ENCODE assay signal across 11 mouse cellular contexts in the genomic region with DNA sequence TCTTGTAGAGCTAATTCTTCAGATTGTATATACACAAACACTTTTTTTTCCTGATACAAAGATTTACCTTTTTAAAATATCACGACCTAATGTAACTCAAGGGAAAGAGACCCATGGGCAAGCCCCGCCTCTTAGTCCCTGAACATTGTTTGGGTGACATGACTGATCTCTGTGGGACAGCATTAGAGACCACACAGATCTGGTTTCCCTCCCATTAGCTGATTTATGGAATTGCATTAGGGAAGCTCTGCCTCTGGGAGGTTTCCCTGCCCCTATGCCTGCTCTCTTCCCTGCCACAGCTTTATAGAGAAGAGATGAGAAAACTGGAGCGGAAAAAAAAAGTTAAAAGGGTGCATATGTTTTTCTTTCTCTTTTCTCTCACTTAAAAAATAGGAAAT. TPM values are rescaled to one million over a fixed set of nuclear protein-coding genes. Genes with fewer than 3 reads are reported as not detected.
DNase-seq lines count a peak whose midpoint lies in the region; ATAC-seq and TF ChIP-seq lines count a peak whose summit lies in the region.
"Had no signal": no experiment of that assay in that cellular context is flagged by ENCODE, and none has a peak within 500 bp of the region (broad histone marks: within the 10 kb centered on the region; RNA-seq: fewer than 3 reads in every experiment).

No protein-coding gene starts in this region.

- ATAC-seq in kidney, embryonic 15.5 days (replicated peaks; ENCODE audit: low FRiP score) = 0 out of 2 replicates have a peak, but pooled peaks have one; percentile 38
- ATAC-seq in hindbrain, embryonic 13.5 days (ENCODE audit: low FRiP score) = no peak
- no peak for ATAC-seq in midbrain, embryonic 13.5 days
- ATAC-seq: intestine, embryonic 15.5 days; liver, embryonic 12.5 days had no signal

- H3K4me1 ChIP-seq in kidney, embryonic 15.5 days = peaks cover 10% of the 10 kb centered on the region
- H3K4me1 ChIP-seq in kidney, adult 2 months (ENCODE audit: control insufficient read depth, insufficient read depth, low read length) = no peaks in the 10 kb centered on the region; the same call in 1 of the 2 replicates
- peaks cover 37% of the 10 kb centered on the region for H3K4me1 ChIP-seq in hindbrain, embryonic 13.5 days (replicated peaks)
- peaks cover 61% of the 10 kb centered on the region for H3K4me1 ChIP-seq in midbrain, embryonic 13.5 days (replicated peaks)
- H3K4me1 ChIP-seq in heart, embryonic 10.5 days = peaks cover 7% of the 10 kb centered on the region; the same call in 1 of the 2 replicates

- TF ChIP-seq CTCF in kidney, adult 2 months (conservative IDR thresholded peaks at IDR 0.05; ENCODE audit: insufficient read depth, insufficient read length, low read depth, low read length) = no peak

- no peak overlapping the region for H3K27ac ChIP-seq in kidney, embryonic 15.5 days
- no peak overlapping the region for H3K27ac ChIP-seq in kidney, adult 2 months (ENCODE audit: insufficient read depth, low read depth, low read length)
- no peak overlapping the region for H3K27ac ChIP-seq in hindbrain, embryonic 13.5 days
- H3K27ac ChIP-seq in midbrain, embryonic 13.5 days = no peak overlapping the region
- H3K27ac ChIP-seq in heart, embryonic 10.5 days = no peak overlapping the region
- H3K27ac ChIP-seq: intestine, embryonic 15.5 days; liver, embryonic 12.5 days had no signal

- H3K9me3 ChIP-seq in kidney, embryonic 15.5 days (replicated peaks) = no peaks in the 10 kb centered on the region
- H3K9me3 ChIP-seq in hindbrain, embryonic 13.5 days = no peaks in the 10 kb centered on the region
- H3K9me3 ChIP-seq in midbrain, embryonic 13.5 days = no peaks in the 10 kb centered on the region
- H3K9me3 ChIP-seq in heart, embryonic 10.5 days = no peaks in the 10 kb centered on the region
- H3K9me3 ChIP-seq: intestine, embryonic 15.5 days; liver, embryonic 12.5 days had no signal

- 24% methylated on average over 3 of the region's 3 CpGs for WGBS in kidney, embryonic 15.5 days
- 49% methylated on average over 3 of the region's 3 CpGs for WGBS in kidney, adult 2 months
- 18% methylated on average over 3 of the region's 3 CpGs for WGBS in hindbrain, embryonic 13.5 days
- WGBS in midbrain, embryonic 13.5 days = 32% methylated on average over 3 of the region's 3 CpGs
- 59% methylated on average over 3 of the region's 3 CpGs for WGBS in heart, embryonic 10.5 days

- H3K4me3 ChIP-seq in kidney, embryonic 15.5 days (replicated peaks) = no peak overlapping the region
- H3K4me3 ChIP-seq in kidney, adult 2 months (ENCODE audit: insufficient read depth, low read depth, low read length) = no peak overlapping the region
- H3K4me3 ChIP-seq in hindbrain, embryonic 13.5 days = no peak overlapping the region
- H3K4me3 ChIP-seq in midbrain, embryonic 13.5 days (replicated peaks) = peak overlapping the region; percentile 17; the same call in 1 of the 2 replicates
- H3K4me3 ChIP-seq in heart, embryonic 10.5 days = no peak overlapping the region
- H3K4me3 ChIP-seq: intestine, embryonic 15.5 days; liver, embryonic 12.5 days had no signal

- no peak overlapping the region for H3K4me2 ChIP-seq in kidney, embryonic 15.5 days
- peak overlapping the region; percentile 59 for H3K4me2 ChIP-seq in hindbrain, embryonic 13.5 days
- peak overlapping the region; percentile 65 for H3K4me2 ChIP-seq in midbrain, embryonic 13.5 days (replicated peaks)
- H3K4me2 ChIP-seq: intestine, embryonic 15.5 days; liver, embryonic 12.5 days had no signal

- no peaks in the 10 kb centered on the region for H3K27me3 ChIP-seq in kidney, embryonic 15.5 days
- no peaks in the 10 kb centered on the region; the same call in none of the 2 replicates for H3K27me3 ChIP-seq in kidney, adult 2 months (replicated peaks; ENCODE audit: control insufficient read depth, insufficient read depth, low read length)
- H3K27me3 ChIP-seq in hindbrain, embryonic 13.5 days = no peaks in the 10 kb centered on the region
- no peaks in the 10 kb centered on the region for H3K27me3 ChIP-seq in midbrain, embryonic 13.5 days
- no peaks in the 10 kb centered on the region for H3K27me3 ChIP-seq in heart, embryonic 10.5 days (ENCODE audit: insufficient read depth, poor library complexity, severe bottlenecking)
- H3K27me3 ChIP-seq: intestine, embryonic 15.5 days had no signal

- no peak for TF ChIP-seq POLR2A in kidney, adult 2 months (IDR thresholded peaks at IDR 0.05; ENCODE audit: low read depth, low read length)

- no peak overlapping the region for H3K9ac ChIP-seq in kidney, embryonic 15.5 days
- H3K9ac ChIP-seq in hindbrain, embryonic 13.5 days = no peak overlapping the region
- H3K9ac ChIP-seq in midbrain, embryonic 13.5 days (replicated peaks) = no peak overlapping the region
- H3K9ac ChIP-seq: intestine, embryonic 15.5 days; liver, embryonic 12.5 days had no signal

- no peaks in the 10 kb centered on the region for H3K36me3 ChIP-seq in kidney, embryonic 15.5 days
- H3K36me3 ChIP-seq in kidney, adult 2 months (ENCODE audit: control insufficient read depth, insufficient read depth, low read length) = no peaks in the 10 kb centered on the region
- H3K36me3 ChIP-seq in hindbrain, embryonic 13.5 days = no peaks in the 10 kb centered on the region
- peaks cover 6% of the 10 kb centered on the region for H3K36me3 ChIP-seq in midbrain, embryonic 13.5 days
- no peaks in the 10 kb centered on the region for H3K36me3 ChIP-seq in heart, embryonic 10.5 days
- H3K36me3 ChIP-seq: intestine, embryonic 15.5 days; liver, embryonic 12.5 days had no signal

- DNase-seq in kidney, adult 2 months = no peak
- peak; percentile 42 for DNase-seq in retina, postnatal 1 day
- no peak for DNase-seq in right cerebral cortex, adult 2 months (ENCODE audit: low spot score in 2 of 2)
- no peak for DNase-seq in heart, embryonic 10.5 days (ENCODE audit: low spot score)
- DNase-seq: cerebellum, postnatal 25 days; lung, postnatal 14 days had no signal

RNA-seq across cellular contexts. Expression of gene Cxxc4, which starts 7.6 kb away (rescaled TPM):
- 5.5 and 6.5 TPM in 2 replicates for polyA plus RNA-seq in kidney, embryonic 15.5 days (2015; fragmentation: Nextera tagmentation; extraction: Ambion mirVana)
- 0.15 and 0.25 TPM in 2 replicates for polyA plus RNA-seq in kidney, adult 2 months (2012; rRNA removed)
- 28.7 and 28.8 TPM in 2 replicates for polyA plus RNA-seq in hindbrain, embryonic 13.5 days (2015; fragmentation: Nextera tagmentation; extraction: Ambion mirVana)
- polyA plus RNA-seq in midbrain, embryonic 13.5 days (2015; fragmentation: Nextera tagmentation; extraction: Ambion mirVana) = 43.4 and 44.2 TPM in 2 replicates
- 3.7 and 4.1 TPM in 2 replicates for polyA plus RNA-seq in heart, embryonic 10.5 days (2016; fragmentation: Nextera tagmentation; extraction: Ambion mirVana)
